Mouse (Mus musculus): ENCODE measurements around the gene Cfap43.

Cfap43 gene

GRCm38 (mm10) chr19:47915251-47915650 lies 3.8 kb downstream of the Cfap43 start:
- DNase-seq (ENCODE audit: low spot score in 2 of 2) = no peak

DNA sequence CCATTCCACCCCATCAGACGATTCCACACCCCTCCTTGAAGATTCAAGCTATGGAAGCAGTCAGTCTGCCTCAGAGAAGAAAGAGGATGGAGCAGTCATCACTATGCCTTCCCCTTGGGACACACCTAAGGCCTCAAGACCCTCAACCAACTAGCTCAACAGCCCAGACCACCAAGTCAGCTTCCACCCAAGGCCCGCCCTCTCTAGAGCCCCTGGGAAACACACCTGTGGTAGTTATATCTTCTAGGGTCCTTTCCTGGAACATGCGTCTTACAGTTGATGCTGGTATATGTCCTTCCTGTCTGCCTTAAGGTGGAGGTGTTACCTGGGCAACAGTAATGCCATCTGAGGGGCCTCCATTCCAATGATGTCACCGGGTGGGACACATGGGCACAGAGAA lies 4.9 kb downstream of the Cfap43 start:
- DNase-seq (ENCODE audit: low spot score in 2 of 2) = no peak

DNA sequence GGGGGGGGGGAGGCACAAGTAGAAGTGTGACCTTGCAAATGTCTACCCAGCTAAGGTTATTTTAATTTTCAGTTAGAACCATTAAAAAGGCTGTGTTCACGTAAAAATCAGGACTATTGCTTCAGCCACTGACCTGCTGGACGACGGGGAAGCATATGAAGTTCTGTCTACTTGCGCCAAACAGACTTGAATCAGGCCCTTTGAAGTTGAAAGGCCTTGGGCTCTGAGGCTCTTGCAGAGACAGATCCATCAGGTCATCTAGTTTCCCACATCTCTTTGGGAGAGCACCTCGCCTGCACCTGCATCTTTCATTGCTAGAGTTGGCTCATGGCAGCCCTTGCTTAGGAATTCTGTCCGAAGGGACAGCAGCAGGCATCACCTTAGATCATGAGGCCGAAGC lies 5.7 kb downstream of the Cfap43 start:
- no peak for DNase-seq (ENCODE audit: low spot score in 2 of 2)

DNA sequence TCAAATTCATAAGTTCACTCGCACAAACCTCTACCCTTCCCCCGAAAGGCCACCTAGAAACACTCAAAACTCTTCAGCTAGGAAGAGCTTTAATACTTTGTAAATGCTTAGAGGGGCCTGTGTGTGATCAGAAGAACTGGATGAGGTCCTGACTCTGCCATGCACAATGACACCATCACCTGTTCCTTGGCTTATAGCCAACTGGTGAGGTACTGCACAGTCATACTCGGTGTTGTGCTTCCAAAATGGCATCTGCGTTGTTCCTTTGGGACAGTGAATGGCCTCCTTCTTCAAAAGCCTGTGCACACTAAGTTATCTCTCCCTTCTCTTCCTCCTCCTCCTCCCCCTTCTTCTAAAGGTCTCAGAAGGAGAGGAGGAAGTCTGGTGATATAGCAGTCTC lies 8.3 kb downstream of the Cfap43 start:
- DNase-seq (ENCODE audit: low spot score in 2 of 2) = no peak

DNA sequence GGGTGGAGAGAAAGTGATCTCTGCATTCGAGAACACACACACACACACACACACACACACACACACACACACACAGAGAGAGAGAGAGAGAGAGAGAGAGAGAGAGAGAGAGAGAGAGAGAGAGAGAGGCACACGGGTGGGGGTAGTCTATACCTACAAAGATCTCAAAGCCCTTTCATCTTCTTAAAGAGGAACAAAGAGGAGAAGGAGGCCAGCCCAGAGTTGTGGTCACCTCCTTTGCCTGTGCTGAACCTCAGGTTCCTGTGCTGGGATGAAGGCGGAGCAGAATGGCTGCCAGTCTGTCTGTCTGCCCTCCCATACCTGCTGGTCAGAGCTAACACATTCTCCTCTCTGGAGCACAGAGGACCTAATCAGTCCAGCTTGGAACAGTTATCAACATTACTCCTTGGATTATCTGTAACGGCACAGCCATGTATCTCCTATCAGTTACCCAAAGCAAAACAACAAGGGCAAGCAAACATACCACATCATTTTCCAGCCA lies 8.9 kb downstream of the Cfap43 start:
- DNase-seq (ENCODE audit: low spot score in 2 of 2) = no peak

DNA sequence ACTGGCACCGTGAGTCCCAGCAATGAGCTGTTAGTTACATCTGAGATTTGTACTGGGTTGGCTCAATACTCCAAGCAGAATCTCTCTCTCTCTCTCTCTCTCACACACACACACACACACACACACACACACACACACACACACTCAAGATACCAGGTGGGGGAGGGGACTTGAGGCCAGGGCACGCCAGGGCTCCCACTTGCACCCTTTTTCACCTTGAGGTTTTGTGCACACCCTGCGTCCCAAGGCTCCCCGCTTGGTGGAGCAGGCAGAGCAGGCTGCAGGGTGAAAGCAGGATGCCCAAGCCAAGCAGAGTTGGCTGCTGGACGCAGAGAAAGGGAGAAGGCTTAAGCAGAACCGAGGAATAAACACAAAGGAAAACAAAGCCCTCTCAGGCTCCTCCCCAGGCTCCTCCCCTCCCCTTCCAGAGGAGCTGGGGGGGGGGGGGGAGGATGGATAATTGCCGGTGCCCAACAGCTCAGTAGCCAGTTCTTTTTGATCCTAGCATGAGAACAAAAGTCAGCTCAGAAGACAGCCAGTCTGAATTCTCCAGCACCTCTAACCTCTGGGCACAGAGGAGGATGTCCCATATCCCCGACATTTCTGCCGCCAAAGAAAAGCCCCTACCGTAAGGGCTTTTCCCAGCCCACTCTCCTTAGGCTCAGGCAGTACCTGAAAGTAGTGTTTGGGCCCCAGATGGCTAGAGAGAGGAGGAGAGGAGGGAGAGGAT lies 9.5 kb downstream of the Cfap43 start:
- DNase-seq (ENCODE audit: low spot score in 2 of 2) = no peak

GRCm38 (mm10) chr19:47908961-47909371 lies 10.1 kb downstream of the Cfap43 start:
- no peak for DNase-seq (ENCODE audit: low spot score in 2 of 2)

GRCm38 (mm10) chr19:47907596-47907995 lies 11.5 kb downstream of the Cfap43 start:
- DNase-seq (ENCODE audit: low spot score in 2 of 2) = no peak

GRCm38 (mm10) chr19:47905603-47906002 lies 13.5 kb downstream of the Cfap43 start:
- no peak for DNase-seq (ENCODE audit: low spot score in 2 of 2)

- DNase-seq (ENCODE audit: low spot score in 2 of 2) = no peak
Observed at GRCm38 (mm10) chr19:47905081-47905480, 14.0 kb downstream of the Cfap43 start.

- no peak for DNase-seq (ENCODE audit: low spot score in 2 of 2)
Observed at GRCm38 (mm10) chr19:47903679-47904078, 15.4 kb downstream of the Cfap43 start.

DNA sequence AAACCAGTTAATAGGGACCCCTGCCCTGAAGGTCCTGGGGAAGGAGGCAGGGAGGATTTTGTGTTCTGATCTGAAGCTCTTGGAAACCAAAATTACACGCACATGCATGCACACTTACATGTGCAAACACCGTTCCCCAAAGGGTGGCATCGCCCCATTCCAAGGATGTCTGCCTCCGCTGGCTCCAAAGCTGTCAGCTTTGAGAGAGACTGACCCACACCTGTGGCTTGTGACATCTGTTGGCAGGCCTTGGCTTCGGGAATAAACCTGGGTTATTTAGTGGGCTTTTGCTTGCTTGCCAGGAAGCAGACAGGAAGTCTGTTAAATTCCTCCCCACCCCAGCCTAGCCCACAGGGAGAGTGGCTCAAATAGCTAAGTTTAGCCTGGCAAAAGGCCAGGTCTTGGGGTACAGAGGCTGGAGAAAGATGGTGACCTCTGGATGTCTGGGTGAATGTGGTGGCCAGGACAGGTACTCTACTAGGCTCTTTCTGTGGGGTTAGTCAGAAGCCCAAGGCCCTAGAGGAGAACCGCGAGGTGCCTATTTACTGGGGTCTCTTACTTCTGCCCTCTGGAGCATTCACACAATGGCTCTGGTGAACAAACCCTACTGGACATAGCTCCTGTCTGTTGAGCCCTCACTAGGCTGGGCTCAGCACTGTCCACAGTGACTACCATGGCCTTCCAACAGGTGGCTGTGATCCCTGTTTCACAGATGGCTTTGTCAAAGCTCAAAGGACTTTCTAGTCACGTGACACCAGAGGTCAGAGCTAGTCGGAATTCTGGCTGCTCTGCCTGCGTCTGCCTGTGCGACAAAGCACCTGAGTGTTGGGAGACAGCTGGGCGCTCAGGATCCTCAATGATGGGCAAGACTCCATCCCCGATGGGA lies 16.5 kb downstream of the Cfap43 start:
- no peak for DNase-seq (ENCODE audit: low spot score in 2 of 2)

DNA sequence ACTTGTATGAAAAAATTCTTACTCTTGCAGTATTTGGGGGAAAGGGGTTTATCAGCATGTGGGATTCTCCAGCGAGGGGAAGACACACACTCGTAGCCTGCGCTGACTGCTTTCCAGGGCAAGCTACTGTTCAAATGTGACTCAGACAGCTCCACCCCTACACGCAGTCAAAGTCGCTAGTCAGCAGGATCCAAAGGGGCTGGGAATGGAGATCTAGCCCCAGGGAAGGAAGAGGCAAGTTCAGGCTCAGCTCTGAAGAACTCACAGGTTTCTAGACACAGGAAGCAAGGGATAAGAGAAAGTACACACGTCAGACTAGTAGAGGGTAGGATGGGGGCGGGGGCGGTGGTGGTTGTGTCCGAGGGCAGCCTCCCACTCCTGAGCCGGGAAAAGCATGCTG lies 18.5 kb downstream of the Cfap43 start:
- no peak for DNase-seq (ENCODE audit: low spot score in 2 of 2)

GRCm38 (mm10) chr19:47900012-47900411 lies 19.1 kb downstream of the Cfap43 start:
- no peak for DNase-seq (ENCODE audit: low spot score in 2 of 2)

DNA sequence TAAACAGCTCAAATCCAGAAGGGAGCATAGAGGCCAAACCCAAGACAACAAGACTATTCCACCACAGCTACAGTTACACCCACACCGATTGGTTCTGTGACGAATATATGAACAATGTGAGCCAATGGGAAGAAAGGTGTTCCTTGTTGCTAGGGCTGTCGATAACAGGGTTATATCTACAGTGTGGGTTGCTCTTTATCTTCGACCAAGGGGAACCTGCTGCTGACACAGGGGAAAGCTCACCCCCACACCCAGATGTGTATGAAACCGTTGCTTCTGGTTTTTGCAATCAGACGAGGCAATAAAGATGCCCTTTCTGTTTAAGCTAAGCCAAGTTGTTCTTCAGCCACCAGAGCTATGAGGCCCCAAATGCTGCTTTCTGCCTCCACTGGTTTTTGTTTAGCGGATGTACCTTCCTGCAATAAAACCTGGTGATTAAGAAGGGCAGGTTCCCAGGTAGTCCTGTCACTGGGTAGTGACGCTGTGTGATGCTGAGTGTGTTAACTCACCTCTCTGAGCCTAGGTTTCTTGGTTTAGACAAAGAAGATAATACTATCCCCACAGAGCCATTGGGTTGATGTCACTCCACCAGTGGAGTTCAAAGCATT lies 20.5 kb downstream of the Cfap43 start:
- no peak for DNase-seq (ENCODE audit: low spot score in 2 of 2)

GRCm38 (mm10) chr19:47893092-47893491 lies 26.0 kb downstream of the Cfap43 start:
- no peak for DNase-seq (ENCODE audit: low spot score in 2 of 2)

GRCm38 (mm10) chr19:47891562-47892312 lies 27.4 kb downstream of the Cfap43 start:
- no peak for DNase-seq (ENCODE audit: low spot score in 2 of 2)

- no peak for DNase-seq (ENCODE audit: low spot score in 2 of 2)
Observed at GRCm38 (mm10) chr19:47890489-47891130, 28.5 kb downstream of the Cfap43 start.

DNA sequence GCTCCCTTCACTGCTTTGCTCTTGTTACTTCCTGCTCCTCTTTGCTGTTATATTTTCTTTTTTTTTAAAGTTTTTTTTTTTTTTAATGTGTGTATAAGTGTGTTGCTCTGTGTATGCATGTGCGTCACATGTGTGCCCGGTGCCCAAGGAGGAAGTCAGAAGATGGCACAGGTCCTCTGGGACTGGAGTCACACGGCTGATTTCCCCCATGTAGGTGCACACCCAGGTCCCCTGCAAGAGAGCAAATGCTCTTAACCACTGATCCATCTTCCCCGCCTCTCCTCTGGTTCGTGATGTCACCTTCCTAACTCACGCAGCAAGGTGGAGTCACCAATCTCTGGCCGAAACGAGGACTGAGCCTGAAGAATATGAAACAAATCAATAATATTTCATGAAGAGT lies 31.1 kb downstream of the Cfap43 start:
- no peak for DNase-seq (ENCODE audit: low spot score in 2 of 2)

GRCm38 (mm10) chr19:47887417-47887816 lies 31.7 kb downstream of the Cfap43 start:
- DNase-seq (ENCODE audit: low spot score in 2 of 2) = no peak

- DNase-seq (ENCODE audit: low spot score in 2 of 2) = no peak
Observed at GRCm38 (mm10) chr19:47886617-47887016, 32.5 kb downstream of the Cfap43 start.
